Mouse (Mus musculus) right cerebral cortex, adult 2 months (tissue): ENCODE results near the gene Xpo4.
"Not testable (repeated sequence)": the region's sequence is repeated elsewhere in the genome, so short reads cannot be mapped to it uniquely, and the experiment has no call there.

Experiments used
- DNase-seq, 2 experiments: peaks; one replicate each; pipeline ENCODE4 v3.0.0; 2021 to 2022; ENCODE audit warnings: low spot score in 2 of 2

Xpo4 gene

DNA sequence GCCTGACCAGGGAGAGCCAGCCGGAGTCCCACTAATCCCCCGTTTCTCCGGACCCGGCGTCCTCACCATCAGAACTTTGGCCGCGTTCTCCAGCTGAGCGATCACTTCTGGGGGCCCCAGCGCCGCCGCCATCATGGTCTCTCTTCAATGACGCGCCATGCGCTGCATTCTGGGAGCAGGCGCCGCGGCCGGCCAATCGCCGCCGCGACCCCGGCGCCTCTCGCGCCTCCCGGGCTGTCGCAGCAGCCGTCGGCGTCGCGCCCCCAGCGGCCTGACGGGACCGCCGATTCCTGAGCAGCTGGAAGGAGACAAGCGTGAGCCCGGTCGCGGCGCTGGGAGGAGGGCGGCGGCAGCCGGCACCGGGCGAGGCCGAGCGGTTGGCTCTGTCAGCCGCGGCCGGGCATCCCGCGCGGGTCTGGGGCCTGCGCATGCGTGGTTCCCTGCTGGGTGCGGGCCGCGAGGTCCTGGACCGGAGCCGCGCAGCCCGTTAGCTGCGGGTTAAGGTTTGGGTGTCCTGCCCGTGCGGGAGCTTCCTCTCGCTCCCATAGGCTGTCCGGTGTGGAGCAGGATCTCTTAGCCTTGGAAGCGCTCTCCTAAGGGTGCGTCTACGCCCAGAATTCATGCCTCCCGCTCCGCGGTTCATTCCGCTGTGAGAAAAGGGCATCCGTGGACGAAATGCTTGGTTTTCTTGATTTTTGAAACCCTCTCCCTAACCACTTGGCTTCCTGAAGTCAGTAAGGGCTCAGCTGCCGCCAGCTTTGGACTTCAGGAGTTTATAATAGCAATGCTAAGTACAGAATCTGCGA, at the start of gene Xpo4:
Gene Xpo4, minus strand, starts transcription at position 609 of the 806 bp plus-strand sequence.
- DNase-seq = peak; percentile 82 to 90

DNA sequence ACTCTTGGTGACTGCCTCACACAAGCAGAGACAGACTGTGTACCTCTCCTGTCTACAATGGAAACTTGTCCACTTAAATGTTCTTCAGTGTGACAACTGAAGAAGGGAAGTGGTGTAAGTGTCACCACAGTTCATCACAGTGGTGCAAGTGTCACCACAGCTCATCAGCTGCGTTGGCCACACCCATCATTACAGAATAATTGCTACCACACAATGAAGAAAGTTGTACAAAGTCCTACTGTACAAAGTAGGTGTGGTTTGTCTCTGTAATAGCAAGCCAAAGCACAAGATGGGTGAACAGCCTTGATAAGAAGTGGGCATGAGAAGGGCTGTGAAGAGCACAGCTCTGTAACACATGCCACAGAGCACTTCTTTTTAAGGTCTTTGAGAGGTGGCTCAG, 47.7 kb upstream of the Xpo4 start:
- no peak for DNase-seq

DNA sequence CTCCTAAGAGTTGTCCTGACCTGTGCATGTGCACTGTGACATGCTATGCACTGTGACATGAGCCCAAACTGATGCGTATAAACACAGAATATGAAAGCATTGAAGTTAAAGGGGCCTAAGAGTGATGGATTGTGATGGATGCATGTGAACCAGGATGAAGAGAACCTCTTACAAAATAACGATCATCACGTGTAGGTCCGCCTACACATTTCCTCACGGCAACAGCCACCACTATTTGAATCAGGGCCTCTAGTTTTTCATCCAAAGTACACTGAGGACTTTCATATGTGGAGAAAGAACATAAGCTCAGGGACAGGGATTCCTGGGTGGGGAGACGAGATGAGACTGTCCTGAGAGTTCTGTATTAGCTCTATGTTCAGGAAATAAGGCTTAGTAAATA, 45.8 kb upstream of the Xpo4 start:
- DNase-seq = no peak

DNA sequence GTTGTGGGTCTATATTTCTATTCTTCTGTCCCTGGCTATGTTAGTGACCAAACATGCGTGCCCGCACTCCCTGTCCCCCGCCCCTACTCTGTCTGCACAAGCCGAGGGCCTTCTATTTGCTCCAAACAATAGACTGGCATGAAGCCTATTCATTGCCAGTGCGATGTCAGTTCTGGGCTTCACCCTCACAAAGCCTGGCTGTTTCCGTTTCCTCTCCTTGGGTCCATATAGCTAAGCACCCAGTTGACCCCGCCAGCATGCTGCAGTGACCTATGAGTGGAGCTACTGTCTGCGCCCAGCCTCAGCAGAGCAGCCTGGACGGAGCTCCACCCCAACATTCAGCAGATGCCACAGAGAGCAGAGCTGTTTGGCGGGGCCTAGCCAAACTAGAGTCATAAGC, 43.9 kb upstream of the Xpo4 start:
- no peak for DNase-seq

DNA sequence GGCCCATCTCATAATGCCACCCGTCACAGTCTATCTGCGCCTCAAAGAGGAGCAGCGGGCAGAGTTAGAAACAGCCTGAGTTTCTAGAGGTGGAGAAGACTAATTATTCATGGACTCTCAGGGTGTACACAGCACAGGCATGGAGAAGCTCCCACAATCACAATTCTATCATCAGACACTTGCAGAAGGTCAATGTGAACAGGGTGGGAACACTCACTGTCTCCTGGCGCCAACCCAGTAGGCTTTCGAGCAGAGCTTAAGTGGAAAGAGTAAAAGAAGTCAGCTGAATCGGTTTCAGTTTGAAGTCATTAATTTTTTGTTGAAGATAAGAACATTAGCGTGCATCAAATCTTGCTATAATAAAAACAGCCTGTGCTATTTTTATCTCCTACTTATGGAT, 43.4 kb upstream of the Xpo4 start:
- no peak for DNase-seq

DNA sequence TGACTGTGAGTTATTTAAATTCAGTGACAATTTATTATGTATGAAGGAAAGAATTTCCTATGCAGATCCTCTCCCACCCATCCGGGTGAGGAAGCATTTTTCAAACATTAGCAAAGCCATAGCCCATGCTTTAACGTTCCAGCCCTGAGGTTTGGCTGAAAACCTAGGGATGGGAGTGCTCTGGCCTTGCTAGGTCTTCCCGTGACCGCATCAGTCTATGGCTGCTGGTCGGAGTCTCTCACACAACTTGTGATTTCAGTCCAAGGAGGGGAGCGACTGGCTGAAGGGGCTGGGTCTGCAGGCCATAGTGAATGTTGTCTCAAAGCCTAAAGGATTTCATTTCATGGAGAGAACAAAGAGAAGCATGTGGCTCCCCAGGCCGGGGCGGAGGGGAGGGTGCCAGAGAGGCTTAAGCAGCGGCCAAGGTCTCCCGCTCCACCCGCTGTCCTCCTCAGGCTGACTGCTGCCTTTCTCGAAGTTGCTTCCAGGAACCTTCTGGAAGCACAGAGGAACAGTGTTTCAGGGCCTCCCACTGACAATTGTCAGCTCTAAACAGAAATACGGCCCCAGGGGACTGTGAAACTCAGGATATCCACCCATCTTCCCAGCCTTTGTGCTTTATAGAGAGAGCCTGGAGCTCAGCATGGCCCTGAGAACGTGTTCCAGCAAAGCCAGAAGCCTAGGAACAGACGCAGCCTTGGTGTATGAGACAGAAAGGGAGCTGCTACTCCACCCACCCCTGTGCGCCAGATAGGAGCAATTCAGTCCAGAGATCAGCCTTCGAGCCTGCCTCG, 42.1 kb upstream of the Xpo4 start:
- no peak for DNase-seq

DNA sequence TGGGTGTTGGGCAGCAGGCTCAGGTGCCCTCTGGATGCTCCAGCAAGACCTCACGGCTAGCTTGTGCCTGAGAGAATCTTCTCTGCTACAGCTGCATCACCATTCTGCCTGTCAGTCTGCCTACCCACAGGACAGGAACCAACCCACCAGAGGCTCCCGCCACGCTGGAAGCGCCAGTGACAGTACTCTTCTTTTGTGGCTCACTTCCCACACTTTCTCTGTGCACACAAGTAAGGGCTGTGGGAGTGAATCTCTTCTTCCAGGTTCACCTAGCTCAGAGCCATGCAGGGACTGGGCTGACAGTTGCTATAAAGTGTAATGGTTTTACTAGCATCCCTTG, 41.5 kb upstream of the Xpo4 start:
- DNase-seq = peak; percentile 47 to 51

DNA sequence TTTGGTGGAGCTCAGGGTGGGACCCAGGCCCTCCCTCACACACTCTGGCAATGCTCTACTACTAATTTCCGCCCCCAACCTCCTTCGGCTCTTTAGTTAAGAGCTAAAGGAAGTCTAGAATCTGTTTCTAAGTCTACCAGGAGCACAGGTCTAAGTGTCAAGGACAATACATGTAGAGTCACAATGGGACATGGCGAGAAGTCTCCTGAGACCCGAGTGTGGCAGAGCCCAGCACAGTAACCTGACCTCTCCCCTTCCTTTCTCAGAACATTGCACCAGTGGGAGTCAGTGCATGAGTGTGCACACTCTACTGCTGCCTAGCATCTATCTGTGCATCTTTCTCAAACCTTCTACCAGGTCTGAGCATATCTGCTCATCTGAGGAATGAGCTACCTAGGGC, 40.5 kb upstream of the Xpo4 start:
- no peak for DNase-seq

DNA sequence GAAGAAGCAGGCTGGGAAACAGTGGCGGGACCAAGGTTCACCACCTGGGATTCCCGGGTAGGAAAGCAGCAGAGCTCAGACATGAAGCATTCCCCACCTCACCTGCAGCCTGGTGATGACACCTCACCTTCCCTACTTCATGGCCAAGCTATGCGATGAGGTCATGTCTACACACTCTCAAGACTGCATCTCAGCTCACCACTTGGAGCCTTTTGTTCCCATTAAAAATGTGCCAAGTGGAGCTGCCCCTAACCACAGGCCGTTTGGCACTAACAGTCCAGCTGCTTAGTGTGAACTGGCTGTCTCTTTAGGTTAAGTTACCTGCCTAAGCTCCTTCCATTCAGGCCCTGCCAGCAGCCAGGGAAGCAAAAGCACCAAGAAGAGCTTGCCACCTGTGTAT, 39.8 kb upstream of the Xpo4 start:
- DNase-seq = no peak

DNA sequence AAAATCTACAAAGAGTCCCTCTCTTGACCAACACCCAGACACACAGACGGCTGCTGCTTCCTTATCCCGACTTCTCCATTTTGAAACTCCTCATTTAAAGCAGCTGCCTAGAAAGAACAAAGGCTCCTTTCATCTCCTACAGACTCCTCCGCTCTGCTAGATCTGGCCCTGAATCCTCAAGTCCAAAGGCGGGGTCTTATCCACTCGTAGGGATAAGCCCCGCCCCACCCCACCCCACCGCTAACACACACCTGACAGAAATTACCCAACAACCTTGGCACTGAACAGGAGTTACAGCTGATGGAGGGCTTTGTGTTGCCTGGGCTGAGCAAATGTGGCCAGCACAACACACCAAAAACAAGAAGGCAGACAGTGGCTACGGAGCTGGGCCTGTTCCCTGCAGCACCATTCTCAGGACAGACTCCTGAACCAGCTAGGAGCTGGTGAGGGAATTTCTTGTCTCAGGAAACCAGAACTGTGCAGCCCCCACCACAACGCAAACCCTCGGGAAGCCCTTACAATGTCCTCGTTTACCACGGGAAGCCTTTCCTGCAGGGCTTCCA, 36.8 kb upstream of the Xpo4 start:
- no peak for DNase-seq

DNA sequence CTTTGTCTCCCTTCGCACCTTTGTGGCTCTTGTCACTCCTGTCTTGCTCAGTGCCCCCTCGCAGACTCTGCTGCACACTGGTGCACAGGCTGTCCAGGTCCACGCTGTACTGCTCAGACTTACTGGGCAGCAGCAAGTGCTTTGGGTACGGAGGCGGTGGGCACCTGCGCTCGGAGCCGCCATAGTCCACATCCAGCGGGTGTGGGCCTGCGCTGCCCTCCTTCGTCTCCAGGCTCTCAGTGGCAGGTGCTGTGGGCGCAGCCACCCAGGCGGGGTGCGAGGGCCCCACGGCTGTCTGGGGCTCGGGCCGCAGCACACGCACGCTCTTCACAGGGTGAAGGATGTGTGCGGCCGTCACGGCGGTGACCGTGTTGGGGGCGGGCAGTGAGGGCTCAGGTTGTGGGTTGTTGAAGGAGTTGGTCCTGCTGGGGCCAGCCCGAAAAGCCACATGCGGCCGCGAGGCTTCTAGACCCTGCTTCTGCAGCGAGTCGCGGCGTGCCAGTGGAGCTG, 34.3 kb upstream of the Xpo4 start:
- DNase-seq = no peak

DNA sequence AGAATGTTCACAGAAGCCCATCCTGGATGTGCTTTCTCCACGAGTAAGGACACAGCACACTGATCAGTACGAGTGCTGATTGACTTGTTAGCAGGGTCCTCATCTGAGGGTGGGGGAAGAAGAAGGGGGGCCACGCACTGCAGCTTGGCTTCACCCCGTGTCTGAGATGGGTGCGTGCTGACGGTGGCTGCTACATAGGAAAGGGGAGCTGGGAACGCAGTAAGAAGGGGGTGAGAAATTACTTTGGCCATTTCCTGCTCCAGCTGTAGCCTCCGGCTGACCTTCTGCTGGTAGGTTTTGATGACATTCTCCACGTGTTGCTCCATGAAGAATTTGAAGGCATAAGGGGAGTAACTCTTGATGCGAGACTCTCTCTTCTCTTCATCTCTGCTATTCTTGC, 33.8 kb upstream of the Xpo4 start:
- DNase-seq = no peak

DNA sequence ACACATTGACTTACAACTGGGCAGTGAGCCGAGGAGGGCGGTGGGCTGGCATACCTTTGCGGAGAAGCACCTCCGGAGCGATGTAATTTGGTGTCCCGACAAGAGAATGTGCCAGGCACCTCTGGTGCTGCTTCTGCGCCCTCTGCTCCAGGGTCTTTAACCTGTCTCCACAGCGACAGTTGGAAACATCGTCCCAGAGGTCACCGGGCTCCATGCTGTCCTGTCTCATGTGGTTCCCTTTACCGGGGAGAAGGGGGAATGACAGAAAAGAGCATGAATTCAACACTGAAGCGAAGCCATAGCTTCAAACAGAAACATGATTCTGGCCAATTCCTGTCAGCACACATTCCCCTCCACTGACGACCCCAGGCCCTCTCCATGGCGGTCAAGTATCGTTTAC, 30.8 kb upstream of the Xpo4 start:
- no peak for DNase-seq

DNA sequence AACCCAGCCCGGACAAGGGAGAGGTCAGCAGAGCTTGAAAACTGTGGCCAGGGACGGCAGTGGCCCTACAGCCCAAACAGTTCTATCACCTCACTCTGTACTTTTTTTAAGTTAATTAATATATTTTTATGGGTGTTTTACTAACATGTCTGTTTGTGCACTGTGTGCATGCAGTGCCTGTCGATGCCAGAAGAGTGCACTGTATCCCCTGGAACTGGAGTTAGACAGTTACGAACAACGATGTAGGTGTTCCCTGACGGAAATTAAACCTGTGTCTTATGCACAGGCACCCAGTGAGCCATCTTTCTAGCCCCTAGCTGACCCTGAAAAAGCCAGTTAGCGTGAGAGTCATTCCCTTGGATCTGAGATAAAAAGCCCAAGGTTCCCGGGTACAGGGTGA, 30.3 kb upstream of the Xpo4 start:
- no peak for DNase-seq

DNA sequence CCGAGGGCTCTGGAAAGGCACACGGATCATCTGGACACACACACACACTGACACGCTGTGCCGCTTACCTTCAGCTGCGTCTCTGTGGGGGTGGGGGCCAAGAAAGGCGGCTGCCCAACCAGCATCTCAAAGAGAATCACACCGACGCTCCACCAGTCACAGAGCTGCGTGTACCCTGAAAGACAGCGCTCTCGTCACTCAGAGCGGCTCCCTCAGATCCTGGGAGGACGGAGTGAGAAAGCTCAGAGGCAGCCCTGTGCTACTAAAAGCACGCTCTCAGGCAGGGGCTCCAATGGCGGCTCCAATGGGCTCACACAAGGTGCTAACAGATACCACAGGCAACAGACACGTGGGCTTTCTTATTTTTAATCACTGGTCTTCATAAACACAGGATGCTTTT, 29.0 kb upstream of the Xpo4 start:
- no peak for DNase-seq

DNA sequence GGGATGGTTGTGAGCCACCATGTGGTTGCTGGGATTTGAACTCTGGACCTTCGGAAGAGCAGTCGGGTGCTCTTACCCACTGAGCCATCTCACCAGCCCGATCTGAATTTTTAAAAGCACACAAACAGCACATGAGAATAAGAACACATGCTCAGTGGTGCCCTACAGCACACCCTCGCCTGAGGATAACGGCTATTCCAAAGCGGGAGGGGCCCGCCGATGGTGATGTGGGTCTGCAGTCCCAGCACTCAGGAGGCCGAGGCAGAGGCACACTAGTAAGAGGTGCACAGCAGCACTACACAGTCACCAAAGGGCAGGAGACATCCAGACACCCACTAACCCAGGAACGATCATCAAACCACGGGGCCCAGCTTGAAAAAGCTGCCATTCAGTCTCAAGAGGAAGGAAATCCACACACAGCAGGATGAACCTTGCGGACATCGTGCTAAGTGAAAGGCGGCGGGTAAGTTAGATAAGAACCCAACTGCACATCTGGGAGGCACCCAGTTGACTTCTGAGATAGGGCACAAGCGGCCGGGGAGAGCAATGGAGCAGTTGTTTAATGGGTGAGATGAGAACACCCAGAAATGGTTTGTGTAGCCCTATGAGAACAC, 27.4 kb upstream of the Xpo4 start:
- DNase-seq = no peak

DNA sequence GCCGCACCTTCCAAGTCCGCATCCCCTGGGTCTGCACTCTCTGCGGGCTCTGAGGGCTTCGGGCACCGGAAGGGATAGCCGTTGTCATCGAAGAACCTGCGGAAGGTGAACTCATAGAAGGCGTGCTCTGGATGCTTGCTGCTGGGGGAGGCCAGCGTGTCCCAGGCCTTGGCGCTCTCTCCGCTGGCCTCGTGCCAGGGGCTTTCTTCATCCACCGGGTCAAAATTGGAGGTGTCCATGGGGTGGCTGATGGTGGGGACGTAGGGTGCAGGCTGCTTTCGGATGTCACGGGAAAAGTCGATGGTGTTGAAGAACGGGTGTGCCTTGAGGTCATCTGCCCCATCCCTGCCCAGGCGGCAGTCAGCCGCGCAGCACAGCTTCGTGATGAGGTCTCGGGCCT, 26.1 kb upstream of the Xpo4 start:
- DNase-seq = no peak

DNA sequence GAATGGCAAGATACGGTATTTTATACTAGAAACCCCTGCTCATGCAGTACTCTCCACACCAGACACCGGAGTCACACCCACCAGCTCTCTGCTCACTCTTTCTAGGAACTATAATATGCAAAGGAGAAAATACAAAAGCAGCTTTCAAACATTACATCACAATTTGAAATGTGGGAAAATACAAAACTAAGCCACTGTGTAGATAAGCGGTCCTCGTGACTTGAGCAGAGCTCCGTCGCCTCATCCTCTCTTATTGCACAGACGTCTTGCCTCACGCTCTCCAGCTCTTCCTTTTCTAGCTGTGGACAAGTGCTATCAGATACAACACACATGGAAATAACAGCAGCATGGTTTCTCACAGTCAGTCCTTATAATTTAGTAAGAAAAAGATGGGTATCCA, 25.5 kb upstream of the Xpo4 start:
- DNase-seq = no peak

DNA sequence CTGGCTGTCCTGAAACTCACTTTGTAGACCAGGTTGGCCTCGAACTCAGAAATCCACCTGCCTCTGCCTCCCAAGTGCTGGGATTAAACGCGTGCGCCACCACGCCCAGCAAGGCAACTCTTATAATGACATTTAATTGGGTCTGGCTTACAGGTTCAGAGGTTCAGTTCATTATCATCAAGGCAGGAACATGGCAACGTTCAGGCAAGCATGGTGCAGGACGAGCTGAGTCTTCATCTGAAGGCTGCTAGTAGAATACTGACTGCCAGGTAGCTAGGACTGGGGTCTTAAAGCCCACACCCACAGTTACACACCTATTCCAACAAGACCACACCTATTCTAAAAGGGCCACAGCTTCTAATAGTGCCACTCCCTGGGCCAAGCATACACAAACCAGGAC, 22.8 kb upstream of the Xpo4 start:
- DNase-seq = not testable (repeated sequence)

DNA sequence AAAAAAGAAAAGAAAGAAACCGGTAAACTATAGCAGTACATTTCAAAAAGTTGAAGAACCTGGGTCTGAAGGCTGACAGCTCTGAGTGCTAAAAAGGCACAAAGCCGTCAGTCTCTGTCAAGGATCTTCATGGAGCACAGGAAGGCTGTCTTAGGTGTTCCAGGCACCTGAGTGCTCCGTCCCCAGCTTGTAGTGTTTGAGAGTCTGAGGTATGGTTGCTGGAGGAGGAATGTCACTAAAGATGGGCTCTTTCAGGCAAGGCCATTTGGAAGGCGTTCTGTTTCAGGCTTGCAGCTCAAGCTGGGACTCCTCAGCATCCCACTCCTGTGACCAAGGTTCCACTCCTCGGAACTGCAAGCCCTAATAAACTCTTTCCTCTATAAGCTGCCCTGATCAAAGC, 22.2 kb upstream of the Xpo4 start:
- no peak for DNase-seq

DNA sequence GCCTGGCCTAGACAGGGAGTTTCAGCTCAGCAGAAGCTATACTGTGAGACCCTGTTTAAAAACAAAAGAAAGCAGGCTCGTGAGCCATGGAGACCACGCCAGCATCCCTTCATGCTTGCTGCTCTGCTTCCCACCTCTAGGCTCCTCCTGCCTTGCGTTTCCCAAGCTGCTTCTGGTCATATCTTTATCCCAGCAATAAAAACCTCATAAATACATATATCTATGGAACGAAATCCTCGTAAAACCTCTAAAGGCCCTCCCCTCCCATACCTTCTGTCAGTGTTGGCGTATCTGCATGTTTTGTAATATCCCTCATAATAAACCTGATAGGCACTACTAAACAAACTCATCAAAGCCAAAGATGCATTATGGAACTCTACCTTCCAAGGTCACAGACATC, 21.4 kb upstream of the Xpo4 start:
- no peak for DNase-seq

DNA sequence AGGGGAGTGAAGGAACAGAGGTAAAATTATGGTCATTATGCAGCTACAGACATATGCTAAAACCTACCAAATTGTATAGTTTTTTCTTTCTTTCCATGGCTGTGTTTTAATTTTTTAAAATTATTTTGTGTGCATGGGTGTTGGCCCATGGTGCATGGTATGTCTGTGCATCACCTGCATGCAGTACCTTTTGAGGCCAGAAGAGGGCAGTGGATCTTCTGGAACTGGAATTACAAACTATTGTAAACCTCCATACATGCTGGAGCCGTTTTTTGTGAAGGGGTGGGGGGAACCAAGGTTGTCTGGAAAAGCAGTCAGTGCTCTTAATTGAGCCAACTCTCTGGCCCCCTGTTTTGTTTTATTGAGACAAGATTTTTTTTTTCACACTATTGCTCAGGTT, 19.3 kb upstream of the Xpo4 start:
- peak; percentile 42 to 59 for DNase-seq

DNA sequence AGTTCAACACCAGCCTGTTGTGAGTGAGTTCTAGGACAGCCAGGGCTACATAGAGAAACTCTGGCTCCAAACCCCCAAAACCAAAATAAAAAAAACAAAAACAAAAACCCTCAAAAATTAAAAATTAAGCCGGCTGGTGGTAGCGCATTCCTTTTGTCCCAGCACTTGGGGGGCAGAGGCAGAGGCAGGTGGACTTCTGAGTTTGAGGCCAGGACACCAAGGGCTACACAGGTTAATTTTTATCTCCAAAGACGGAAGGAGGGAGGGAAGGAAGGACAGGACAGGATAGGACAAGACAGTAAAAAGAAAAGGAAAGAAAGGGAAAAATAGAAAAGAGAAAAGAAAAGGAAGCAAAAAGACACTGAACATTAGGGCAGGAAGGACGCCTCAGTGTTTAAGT, 17.5 kb upstream of the Xpo4 start:
- DNase-seq = no peak
